Mouse (Mus musculus): Measurements from ENCODE around the gene Gpr85. TPM values are rescaled to one million over a fixed set of nuclear protein-coding genes. Genes with fewer than 3 reads are reported as not detected.
A peak's percentile ranks its signal among the peaks of the same experiment; 100 is the strongest.
"Not testable (repeated sequence)": the region's sequence is repeated elsewhere in the genome, so short reads cannot be mapped to it uniquely, and the experiment has no call there.

The Gpr85 gene
- 10 to 100 TPM; 34.9 to 43.6 (median 39.3) TPM for total RNA-seq (2022)

DNA sequence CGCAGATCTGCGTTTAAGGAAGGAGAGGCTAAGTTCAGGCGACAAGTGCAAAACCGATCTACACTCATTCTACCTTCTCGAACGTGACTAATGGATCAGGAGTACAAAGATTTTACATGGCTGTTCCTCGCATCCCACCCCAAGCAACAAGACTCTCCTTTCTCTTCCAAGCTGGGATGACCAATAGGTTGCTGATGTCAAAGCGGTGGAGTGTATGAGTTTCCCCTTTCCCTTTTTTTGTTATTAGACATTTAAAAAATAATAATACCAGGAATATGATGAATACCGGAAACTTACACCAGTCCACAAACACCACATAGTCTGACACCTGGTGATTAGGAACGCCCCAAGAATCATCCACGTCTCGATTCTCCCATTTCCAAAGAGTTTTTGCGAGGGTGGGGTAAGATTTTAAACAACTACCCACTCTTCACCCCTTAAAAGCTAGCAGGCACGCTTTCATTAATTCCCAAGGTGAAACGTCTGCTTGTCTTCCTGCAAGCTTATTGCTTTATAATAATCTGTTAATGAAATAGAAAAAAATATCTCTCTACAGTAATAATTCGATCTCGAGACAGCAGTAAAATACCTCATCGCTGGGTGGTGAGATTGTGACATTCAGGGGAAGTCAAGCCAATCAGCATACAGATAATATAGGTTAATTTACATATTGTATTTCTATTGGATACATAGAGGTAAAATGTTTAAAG, at the start of gene Gpr85:
Gene Gpr85, minus strand, starts transcription at position 598 of the 710 bp plus-strand sequence.
- DNase-seq (ENCODE audit: low spot score in 2 of 2): peak; percentile 14 to 25

DNA sequence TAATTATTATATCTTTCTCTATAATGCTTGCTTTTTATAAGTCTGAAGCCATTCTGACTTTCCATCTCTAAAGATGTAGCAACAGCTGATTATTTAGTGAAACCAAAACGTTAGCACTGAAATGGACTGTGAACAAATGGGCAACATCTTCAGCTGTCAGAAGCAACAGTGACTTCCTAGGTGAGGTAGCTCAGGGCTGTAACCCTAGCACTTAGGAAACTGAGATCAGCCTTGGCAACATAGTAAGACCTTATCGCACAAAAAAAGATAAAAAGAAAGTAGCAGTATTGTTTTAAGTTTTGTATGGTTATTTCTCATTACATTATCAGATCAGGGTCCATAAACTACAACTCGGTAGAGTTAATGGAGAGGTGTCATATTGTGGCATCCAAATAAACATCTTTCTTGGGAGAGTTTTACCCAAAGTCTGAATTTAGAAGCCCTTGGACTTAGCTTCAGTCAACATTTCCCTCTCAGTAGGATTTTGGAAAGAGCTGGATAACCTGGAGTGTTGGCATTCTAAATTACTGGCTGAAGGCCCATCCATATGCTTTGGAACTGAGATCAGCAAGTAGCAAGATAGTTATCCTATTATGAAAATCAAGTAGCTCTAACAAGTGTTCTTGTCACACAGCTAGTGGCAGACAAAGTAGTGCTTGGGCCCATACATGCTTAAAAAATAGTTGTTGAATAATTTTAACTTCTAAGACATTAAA, 45.3 kb upstream of the Gpr85 start:
- DNase-seq (ENCODE audit: low spot score in 2 of 2): no peak

DNA sequence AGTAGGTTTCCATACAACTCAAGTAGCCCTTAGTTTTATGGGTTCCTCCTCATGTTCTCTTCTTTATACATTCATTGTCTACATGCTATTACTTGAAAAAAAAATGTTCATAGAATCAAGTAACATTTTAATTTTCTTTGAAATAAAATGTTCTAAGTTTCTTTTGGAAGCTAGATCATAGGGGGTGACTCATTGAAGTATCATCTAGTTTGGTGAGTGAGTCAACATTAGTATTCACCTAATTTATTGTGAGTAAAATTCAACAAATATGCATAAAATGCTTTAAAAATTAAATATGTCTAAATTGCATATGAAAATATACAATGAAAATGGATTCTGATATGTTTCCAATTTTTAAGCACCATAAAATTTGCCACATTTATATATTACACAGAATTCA, 43.2 kb upstream of the Gpr85 start:
- DNase-seq (ENCODE audit: low spot score in 2 of 2): no peak

DNA sequence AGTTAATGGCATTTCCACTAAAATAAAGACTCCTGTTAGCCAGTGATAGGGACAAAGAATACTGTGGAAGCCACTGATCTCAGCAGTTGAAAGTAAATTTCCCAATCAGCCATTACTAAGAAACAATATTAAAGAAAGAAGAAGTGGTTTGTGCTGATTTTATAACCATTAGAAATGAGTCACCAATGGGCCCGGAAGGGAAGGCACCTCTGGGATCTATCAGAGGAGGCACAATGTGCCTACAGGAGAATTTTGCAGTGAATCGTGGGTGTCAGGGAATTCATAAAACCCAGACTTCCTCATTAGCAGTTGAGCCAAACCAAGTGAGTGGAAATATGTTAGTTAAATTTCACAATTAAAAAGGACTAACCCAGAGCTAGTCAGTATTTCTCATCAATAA, 34.2 kb upstream of the Gpr85 start:
- DNase-seq (ENCODE audit: low spot score in 2 of 2): no peak

DNA sequence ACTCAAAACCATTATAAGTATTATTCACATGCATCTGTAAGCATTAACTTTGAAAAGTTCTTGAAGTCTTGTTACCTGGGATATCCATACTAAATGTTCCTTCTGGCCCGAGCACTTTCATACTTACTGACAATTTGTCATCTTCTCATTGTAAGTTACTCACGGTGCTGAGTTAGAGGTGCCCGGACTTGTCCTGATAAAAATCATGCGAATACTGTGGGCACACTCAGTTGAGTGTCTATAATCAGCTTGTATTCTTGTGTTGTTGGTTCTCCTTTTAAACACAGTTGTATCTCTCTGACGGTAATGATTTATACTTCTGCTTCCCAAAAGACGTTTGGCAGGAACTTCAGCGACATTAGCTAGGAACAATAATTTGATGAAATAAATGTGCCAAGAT, 32.3 kb upstream of the Gpr85 start:
- no peak for DNase-seq (ENCODE audit: low spot score in 2 of 2)

DNA sequence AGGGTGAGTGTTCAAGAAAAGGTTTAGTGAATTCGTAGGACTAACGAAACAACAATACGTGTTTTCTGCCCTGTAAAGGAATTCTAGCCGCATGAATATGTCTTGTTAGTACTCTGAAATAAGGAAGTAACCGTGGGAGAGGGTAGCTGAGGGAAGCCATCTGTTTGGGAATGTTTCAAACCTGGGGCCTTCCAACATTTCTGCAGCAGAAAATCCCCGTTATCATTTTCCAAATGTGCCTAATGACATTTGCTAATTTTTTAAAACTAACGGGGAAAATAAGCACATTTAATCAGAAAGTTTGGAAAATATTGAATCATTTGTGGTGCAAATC, 31.9 kb upstream of the Gpr85 start:
- no peak for DNase-seq (ENCODE audit: low spot score in 2 of 2)

DNA sequence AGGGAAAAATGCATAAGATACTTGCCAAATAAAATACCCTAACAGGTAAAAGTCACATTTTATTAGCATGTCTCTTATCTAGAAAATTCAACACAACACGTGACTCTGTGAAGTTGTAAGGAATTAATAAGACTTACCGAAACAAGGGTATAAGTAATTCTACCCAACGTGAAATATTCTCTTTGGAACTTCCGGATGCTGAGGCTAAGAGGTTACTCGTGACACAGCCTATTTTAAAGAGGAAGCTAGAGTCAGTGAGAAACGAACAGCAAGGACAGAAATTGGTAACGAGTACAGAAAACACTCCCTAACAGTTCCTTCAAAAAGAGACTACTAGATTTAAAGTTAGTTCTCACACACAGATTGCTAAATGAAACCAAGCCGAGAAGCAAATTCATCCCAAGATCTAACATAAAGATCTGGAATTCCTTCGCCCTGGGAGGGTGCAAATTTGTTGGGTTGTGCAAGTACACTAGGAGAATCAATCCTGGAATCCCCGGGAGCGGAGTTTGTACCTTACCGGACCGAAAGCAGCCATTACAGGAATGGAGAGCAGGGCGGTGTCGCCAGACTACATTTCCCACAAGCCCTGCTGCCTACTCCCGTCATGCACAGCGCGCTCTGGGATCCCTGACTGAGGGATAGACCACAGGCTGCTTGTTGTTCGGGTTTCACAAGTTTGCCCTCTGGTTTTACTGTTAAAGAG, 31.3 kb upstream of the Gpr85 start, which contains the start of gene 2610001J05Rik:
Gene 2610001J05Rik, minus strand, starts transcription at position 600 of the 706 bp plus-strand sequence.
- peak; percentile 89 to 92 for DNase-seq (ENCODE audit: low spot score in 2 of 2)

DNA sequence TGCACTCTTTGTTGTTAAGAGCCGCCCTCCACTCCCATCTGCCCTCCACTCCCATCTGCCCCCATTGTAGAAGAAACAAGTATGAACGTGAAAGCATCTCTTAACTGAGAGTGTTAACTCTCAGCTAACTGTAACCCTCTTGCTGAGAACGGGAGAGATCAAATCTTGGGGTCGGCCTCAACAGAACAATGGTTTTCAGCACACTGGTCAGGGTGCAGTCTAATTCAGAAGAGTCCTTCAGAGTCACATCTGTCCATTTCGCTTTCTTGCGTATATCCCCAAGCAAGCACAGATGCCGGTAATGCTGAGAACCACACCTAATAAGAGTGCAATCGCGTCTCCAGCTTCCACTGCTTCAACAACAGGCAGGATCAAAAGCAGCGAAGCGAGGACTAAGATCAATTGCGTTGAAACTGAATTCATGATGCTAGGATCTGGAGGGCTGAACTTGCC, 30.6 kb upstream of the Gpr85 start:
- DNase-seq (ENCODE audit: low spot score in 2 of 2): no peak

DNA sequence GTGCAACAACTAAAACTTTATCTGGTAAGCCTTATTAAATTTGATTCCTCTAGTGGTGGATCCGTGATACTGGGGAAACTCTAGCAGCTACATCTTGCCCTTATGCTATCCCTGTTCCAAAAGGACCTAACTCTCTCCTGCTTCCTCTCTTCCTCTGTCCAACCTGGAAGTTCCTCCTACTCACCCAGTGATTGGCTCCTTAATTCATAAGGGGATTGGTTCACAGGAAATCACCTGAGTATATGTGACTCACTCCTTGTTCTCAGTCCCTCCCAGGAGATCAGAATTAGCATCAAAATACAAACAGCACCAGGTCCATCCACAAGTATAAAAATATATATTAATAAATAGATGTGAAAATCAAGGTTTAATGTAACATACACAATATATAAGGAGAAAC, 20.9 kb upstream of the Gpr85 start:
- no peak for DNase-seq (ENCODE audit: low spot score in 2 of 2)

DNA sequence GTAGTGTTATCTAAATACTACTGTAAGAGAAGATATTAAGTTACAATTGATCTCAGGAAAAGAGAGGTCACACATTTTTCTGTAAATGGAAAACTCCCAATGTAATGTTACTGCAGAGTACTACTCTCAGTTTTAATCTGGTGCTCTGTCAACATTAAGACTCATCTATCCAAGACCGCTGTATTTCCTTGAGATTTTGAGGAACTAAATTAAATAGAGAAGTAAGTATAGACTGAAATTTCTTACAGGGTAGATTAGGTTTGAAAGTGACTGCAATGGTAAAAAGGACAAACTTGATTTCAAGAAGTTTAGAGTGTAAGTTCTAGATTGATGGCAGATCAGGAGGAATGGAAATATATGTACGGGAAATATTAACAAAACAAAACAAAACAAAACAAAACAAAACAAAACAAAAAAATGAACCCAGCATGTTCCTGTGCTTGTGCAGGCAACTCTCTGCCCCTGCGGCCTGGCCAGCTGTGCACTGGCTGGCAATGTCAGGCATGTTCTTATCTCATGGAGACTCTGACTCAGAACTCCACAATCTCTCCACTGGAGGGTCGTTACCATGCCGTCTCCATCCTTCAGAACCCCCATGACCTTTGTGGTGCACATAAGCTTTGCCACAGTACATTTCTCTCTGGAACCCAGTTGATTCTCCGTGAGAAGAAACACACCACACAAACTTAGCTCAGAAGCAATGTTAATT, 20.3 kb upstream of the Gpr85 start:
- no peak for DNase-seq (ENCODE audit: low spot score in 2 of 2)

DNA sequence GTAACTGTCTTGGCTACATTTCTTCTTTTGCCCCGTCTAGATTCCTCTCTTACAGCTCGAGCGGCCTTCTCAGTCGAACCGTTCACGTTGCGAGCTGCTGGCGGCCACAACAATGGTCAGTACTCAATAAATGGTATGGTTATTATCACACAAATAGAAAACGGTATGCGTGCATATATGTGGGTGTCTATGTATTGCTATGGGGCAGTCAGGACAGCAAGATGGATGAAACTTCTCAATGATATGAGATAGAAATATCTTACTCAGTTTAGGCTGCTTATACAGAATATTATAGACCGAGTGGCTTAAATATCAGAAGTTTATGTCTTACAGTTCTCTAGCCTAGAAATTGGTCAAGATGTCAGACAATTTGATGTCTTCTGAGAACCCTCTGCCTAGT, 14.5 kb upstream of the Gpr85 start:
- no peak for DNase-seq (ENCODE audit: low spot score in 2 of 2)

DNA sequence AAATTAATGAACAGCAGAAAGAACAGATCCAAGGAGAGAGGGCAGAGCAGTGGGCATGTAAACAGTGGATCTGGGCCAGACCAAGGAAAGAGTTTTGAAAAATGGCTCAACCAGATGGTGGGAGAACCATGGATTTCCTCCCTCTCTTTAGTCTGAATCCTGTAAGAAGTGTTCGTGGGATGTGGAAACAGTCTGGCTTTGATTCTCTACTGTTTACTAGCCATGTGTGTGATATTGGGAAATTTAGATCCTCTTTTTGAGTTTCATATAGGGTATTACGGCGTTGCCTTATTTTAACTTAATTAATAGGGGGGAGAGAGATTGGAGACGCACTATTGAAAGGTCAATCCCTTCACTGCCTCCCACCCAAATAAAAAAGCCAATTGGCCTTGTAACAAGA, 13.5 kb upstream of the Gpr85 start:
- no peak for DNase-seq (ENCODE audit: low spot score in 2 of 2)

DNA sequence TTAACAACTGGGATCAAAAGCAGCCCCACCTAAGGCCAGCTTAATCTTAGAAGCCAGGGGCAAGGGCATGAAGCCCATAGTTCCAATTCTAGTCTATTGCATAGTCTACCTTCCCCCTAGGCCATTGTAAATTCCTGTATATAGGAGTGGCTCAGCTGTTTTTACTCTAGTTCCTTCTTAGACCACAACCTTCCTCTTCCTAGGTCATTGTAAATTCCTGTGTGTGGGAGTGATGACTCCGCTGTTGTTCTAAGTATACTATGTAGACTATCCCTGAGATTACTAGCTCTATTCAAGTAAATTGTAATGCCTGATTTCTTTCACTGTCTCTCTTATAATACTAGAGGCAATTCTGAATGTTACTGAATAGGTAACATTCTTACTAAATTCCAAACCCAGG, 6.3 kb upstream of the Gpr85 start:
- DNase-seq (ENCODE audit: low spot score in 2 of 2): not testable (repeated sequence)

DNA sequence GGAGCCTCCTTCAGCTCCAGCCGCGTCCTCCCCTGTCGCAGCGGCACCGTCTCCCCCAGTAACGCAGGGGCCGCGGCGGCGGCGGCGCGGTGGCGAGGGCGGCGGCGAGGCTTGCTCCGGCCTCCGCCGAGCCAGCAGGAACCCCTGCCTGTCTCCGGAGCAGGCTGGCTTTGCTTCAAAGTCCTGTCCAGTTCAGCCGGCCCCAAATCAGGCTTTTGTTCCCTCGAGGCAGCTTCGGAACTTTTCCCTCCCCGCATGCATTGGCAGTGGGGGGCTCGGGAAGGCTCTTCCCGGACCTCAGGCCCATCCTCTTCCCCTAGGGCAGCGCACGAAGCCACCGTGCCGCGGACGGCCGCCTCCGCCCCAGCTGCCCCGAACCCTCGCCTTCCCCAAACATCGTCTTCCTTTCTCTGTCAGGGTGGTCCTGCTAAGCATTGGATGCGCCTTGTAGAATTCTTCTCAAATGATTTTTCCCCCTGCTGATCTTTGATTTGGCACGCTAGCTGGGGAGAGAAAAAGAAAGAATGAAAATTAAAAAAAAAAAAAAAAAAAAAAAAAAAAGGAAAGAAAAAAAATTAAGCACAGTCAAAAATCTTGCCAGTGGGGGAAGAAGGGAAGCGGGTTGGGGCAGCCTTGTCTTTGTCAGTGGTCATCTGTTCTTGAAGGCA, 931 bp downstream of the Gpr85 start:
- DNase-seq (ENCODE audit: low spot score in 2 of 2): peak; percentile 59 to 80

DNA sequence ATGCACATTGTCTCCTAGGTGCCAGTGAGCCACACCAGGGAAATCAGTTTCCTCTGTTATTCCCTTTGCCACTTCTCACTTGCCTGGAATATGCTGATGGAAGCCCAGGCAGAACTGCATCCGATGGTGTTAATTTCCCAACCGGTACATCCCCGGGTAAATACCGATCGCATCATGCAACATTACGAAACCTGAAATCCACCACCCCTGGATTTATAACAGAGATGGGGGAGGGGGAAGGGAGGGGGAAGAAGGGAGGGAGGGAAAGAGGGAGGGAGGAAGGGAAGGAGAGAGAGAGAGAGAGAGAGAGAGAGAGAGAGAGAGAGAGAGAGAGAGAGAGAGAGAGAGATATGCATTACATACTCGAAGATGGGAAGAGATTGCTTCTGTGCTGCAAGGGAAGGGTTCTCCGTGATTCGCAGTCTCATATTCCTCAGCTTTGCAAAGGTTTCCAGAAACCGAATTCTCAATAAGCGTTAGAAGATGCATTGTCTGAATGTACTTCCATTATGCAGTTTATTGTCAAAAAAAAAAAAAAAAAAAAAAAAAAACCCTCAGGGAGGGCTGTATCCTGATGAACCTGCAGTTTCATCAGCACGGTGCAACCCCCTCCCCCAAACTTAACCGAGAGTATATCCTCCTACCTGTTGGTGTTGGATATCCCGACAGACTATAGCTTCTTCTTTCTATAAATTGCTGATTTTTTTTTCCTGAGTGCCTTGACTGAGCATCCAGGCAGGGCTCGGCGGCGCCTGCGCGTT, 1.6 kb downstream of the Gpr85 start:
- peak; percentile 23 to 45 for DNase-seq (ENCODE audit: low spot score in 2 of 2)

DNA sequence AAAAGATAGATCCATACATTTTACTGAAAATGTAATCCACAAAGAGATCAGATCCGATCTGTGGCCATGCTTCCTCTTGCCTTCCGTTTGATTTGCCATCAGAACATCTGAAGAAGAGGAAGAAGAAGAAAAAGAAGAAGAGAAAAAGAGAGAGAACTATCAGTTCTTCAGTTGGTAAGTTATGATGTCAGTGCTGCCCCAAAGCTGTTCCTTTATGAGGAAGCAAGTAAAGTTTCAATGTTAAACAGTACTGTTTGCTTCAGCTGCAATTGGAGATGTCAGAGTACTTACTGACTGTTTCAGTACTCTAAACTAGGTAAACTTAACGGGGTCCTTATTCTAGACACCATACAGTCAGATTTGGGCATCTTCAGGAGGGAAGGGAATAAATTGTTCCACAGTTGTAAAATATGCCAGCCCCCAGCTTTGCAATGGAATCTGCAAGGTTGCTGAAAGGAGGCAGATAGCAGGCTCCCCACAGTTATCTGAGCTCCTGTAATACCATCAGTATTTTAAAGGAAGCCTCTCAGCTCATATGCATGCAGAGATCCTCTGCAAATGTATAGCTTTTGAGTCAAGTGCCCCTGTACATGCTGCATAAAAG, 2.7 kb downstream of the Gpr85 start:
- no peak for DNase-seq (ENCODE audit: low spot score in 2 of 2)

DNA sequence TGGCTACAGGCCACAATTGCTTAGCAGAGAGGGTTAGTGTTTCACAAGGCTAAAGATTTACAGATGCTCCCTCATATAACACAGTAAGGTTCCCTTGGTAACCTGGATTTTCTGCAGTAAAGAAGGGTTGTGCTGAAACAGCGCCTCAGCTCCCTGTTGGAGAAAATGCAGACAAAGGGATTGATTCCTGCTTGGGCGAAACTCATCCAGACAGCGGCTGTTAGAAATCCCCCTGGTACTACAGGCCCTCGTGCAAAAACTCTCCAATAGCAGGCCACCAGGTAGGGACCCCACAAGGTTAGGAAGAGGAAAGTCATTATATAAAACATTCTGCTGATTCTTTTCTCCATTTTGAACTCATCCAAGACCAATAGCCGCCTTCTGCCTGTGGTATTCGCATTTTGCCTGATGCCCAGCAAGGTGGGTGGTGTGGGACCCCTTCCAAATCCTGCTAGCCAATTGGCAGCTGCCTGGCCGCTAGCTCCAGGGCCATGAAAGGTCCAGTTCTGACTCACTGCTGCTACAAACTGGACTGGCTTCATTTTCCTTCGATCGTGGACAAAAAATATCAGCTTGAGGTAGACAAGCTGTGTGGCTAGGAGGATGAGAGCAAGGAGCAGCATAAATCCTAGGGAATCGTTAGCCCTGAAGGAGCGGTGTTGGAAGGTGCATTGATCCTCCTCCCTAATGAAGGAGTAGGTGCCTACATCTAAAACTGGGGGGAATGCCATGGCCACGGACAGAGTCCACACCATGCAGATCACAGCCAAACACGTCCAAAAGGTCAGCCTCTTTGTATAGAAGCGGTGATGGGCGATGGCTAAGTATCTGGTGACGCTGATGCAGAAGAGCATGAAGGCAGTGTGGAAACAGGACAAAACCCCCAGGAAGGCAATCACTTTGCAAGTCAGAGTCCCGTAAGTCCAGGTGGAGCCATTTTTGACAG, 3.7 kb downstream of the Gpr85 start:
- peak; percentile 21 to 36 for DNase-seq (ENCODE audit: low spot score in 2 of 2)

DNA sequence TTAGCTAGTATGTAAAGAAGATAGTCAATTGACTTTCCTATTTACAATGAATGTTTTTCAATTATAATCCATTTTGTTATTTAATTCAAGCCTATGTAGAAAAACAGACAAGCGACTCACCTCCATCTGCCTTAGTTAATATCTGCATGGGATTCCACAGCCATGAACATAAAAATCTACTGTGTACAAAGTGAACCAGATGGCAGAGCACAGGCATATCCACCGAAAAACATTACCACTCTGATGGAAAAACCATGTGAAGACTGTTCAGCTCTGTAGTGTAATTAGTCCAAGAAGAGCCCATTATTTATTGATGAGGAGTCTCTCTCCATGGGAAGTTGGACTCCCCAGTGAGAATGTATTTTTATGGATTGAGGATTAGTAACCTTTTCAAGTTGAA, 7.0 kb downstream of the Gpr85 start:
- no peak for DNase-seq (ENCODE audit: low spot score in 2 of 2)

DNA sequence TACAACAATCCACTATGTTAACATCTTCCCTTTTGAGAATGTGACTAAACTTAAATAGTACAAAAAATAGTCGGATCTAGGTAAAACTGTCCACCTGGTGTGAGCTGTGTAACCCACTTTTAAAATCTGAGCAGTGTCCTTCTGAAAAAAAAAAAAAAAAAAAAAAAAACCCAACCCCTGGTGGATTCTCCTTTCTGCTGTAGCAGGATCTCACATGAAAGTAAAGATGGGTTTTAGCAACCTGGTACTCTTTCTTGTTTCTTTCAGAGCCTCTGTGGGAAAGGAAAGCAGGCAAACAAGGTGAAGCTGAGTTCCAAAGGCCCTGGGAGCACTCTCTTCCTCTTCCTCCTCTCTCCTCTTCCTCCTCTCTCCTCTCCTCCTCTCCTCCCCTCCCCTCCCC, 10.9 kb downstream of the Gpr85 start:
- DNase-seq (ENCODE audit: low spot score in 2 of 2): no peak
